Mouse (Mus musculus): Measurements from ENCODE around the gene Cfap97d1. TPM values are rescaled to one million over a fixed set of nuclear protein-coding genes. Genes with fewer than 3 reads are reported as not detected.

The Cfap97d1 gene
- total and polyA plus RNA-seq, 3 experiments, result not detected

GRCm38 (mm10) chr11:101981850-101982249 is 2.2 kb upstream of the Cfap97d1 start:
- Histone ChIP-seq H3K27ac (ENCODE audit: control insufficient read depth, low read depth, low read length) (no peak overlapping the region), H3K36me3 (ENCODE audit: control insufficient read depth in 1 of 2, insufficient read depth in 2 of 2, low read length in 2 of 2) (peaks cover 0 to 5% of the 10 kb centered on the region in 2 experiments; a peak in 3 of 4 replicates), H3K79me2 (ENCODE audit: control insufficient read depth, insufficient read depth, low read length, poor library complexity) (peaks cover 2% of the 10 kb centered on the region), H3K4me3 (ENCODE audit: control insufficient read depth in 1 of 2, insufficient read depth in 1 of 2, low read depth in 2 of 2, low read length in 2 of 2) (no peak overlapping the region), H3K9ac (ENCODE audit: control insufficient read depth, low read depth, low read length, poor library complexity, severe bottlenecking) (no peak overlapping the region), H3K9me3 (replicated peaks; ENCODE audit: insufficient read depth, low read length) (no peaks in the 10 kb centered on the region), H3K27me3 (ENCODE audit: control insufficient read depth in 1 of 2, insufficient read depth in 2 of 2, low read length in 2 of 2) (no peaks in the 10 kb centered on the region), H3K4me1 (ENCODE audit: control insufficient read depth in 1 of 2, insufficient read depth in 2 of 2, low read length in 2 of 2) (peaks cover 0 to 13% of the 10 kb centered on the region in 2 experiments; a peak in 2 of 4 replicates)
- no peak for DNase-seq (ENCODE audit: low read depth, low spot score)
- TF ChIP-seq UBTF (IDR thresholded peaks at IDR 0.05; ENCODE audit: borderline replicate concordance, insufficient read depth, low read depth, low read length), result no peak
- TF ChIP-seq CHD2 (IDR thresholded peaks at IDR 0.05; ENCODE audit: low read length), result no peak
- TF ChIP-seq ELF1 (IDR thresholded peaks at IDR 0.05; ENCODE audit: low read depth, low read length), result no peak
- TF ChIP-seq SIN3A (IDR thresholded peaks at IDR 0.05; ENCODE audit: low read length), result no peak
- no peak for TF ChIP-seq CTCF (IDR thresholded peaks at IDR 0.05 in 2 of 3, conservative IDR thresholded peaks at IDR 0.05 in 1 of 3; ENCODE audit: control insufficient read depth in 1 of 3, insufficient read depth in 1 of 3, low read depth in 2 of 3, low read length in 3 of 3, poor library complexity in 1 of 3, severe bottlenecking in 1 of 3)
- TF ChIP-seq MXI1 (IDR thresholded peaks at IDR 0.05; ENCODE audit: low read depth, low read length), result no peak
- TF ChIP-seq MYB (IDR thresholded peaks at IDR 0.05; ENCODE audit: low read depth, low read length), result no peak
- no peak for TF ChIP-seq HCFC1 (IDR thresholded peaks at IDR 0.05; ENCODE audit: low read depth, low read length)
- TF ChIP-seq POLR2AphosphoS5 (IDR thresholded peaks at IDR 0.05; ENCODE audit: borderline replicate concordance, low read depth, low read length), result no peak
- no peak for TF ChIP-seq E2F4 (IDR thresholded peaks at IDR 0.05; ENCODE audit: borderline replicate concordance, low read depth, low read length)
- TF ChIP-seq MYC (IDR thresholded peaks at IDR 0.05; ENCODE audit: low read depth, low read length), result no peak
- TF ChIP-seq BHLHE40 (IDR thresholded peaks at IDR 0.05; ENCODE audit: borderline replicate concordance, low read depth, low read length), result no peak
- no peak for TF ChIP-seq GATA1 (IDR thresholded peaks at IDR 0.05; ENCODE audit: low read depth, low read length)
- no peak for TF ChIP-seq TAL1 (IDR thresholded peaks at IDR 0.05; ENCODE audit: low read length)
- TF ChIP-seq GABPA (IDR thresholded peaks at IDR 0.05; ENCODE audit: low read depth, low read length), result no peak
- TF ChIP-seq JUND (IDR thresholded peaks at IDR 0.05; ENCODE audit: low read depth, low read length), result no peak

- H3K9ac ChIP-seq (ENCODE audit: control insufficient read depth, low read depth, low read length, poor library complexity, severe bottlenecking), result no peak overlapping the region
- H3K27me3 ChIP-seq (ENCODE audit: control insufficient read depth in 1 of 2, insufficient read depth in 2 of 2, low read length in 2 of 2), result no peaks in the 10 kb centered on the region
Measured at GRCm38 (mm10) chr11:101982981-101983411, 1.1 kb upstream of the Cfap97d1 start.

More at GRCm38 (mm10) chr11:101982981-101983411, 1.1 kb upstream of the Cfap97d1 start:
- Histone ChIP-seq H3K36me3 (ENCODE audit: control insufficient read depth in 1 of 2, insufficient read depth in 2 of 2, low read length in 2 of 2) (peaks cover 0 to 5% of the 10 kb centered on the region in 2 experiments; a peak in 3 of 4 replicates), H3K9me3 (replicated peaks; ENCODE audit: insufficient read depth, low read length) (no peaks in the 10 kb centered on the region), H3K27ac (ENCODE audit: control insufficient read depth, low read depth, low read length) (no peak overlapping the region), H3K79me2 (ENCODE audit: control insufficient read depth, insufficient read depth, low read length, poor library complexity) (peaks cover 2% of the 10 kb centered on the region), H3K4me1 (ENCODE audit: control insufficient read depth in 1 of 2, insufficient read depth in 2 of 2, low read length in 2 of 2) (peaks cover 0 to 13% of the 10 kb centered on the region in 2 experiments; a peak in 2 of 4 replicates), H3K4me3 (ENCODE audit: control insufficient read depth in 1 of 2, insufficient read depth in 1 of 2, low read depth in 2 of 2, low read length in 2 of 2) (no peak overlapping the region)
- no peak for TF ChIP-seq RAD21 (IDR thresholded peaks at IDR 0.05; ENCODE audit: low read depth, low read length)
- no peak for TF ChIP-seq MAX (IDR thresholded peaks at IDR 0.05; ENCODE audit: low read length)
- TF ChIP-seq CHD1 (IDR thresholded peaks at IDR 0.05; ENCODE audit: low read depth, low read length), result no peak
- TF ChIP-seq NRF1 (IDR thresholded peaks at IDR 0.05; ENCODE audit: insufficient read depth, low read depth, low read length, poor library complexity, severe bottlenecking), result no peak
- TF ChIP-seq CHD2 (IDR thresholded peaks at IDR 0.05; ENCODE audit: low read length), result no peak
- no peak for TF ChIP-seq UBTF (IDR thresholded peaks at IDR 0.05; ENCODE audit: borderline replicate concordance, insufficient read depth, low read depth, low read length)
- TF ChIP-seq GABPA (IDR thresholded peaks at IDR 0.05; ENCODE audit: low read depth, low read length), result no peak
- no peak for TF ChIP-seq MYB (IDR thresholded peaks at IDR 0.05; ENCODE audit: low read depth, low read length)
- TF ChIP-seq MAZ (IDR thresholded peaks at IDR 0.05; ENCODE audit: low read depth, low read length), result no peak
- no peak for TF ChIP-seq USF2 (IDR thresholded peaks at IDR 0.05; ENCODE audit: borderline replicate concordance in 1 of 2, insufficient read depth in 1 of 2, low read depth in 1 of 2, low read length in 2 of 2)
- no peak for TF ChIP-seq POLR2AphosphoS5 (IDR thresholded peaks at IDR 0.05; ENCODE audit: borderline replicate concordance, low read depth, low read length)
- TF ChIP-seq E2F4 (IDR thresholded peaks at IDR 0.05; ENCODE audit: borderline replicate concordance, low read depth, low read length), result no peak
- TF ChIP-seq JUND (IDR thresholded peaks at IDR 0.05; ENCODE audit: low read depth, low read length), result no peak
- no peak for DNase-seq (ENCODE audit: low read depth, low spot score)
